Mouse (Mus musculus): Measurements from ENCODE around the gene Pomt1. TPM values are rescaled to one million over a fixed set of nuclear protein-coding genes. Genes with fewer than 3 reads are reported as not detected.

Gene Pomt1
- total and polyA plus RNA-seq, 2 experiments from 2014 or later = 6.7 to 19.8 TPM

- Histone ChIP-seq H3K27ac (ENCODE audit: low read depth) (no peak overlapping the region), H3K9ac (replicated peaks; ENCODE audit: low read depth, low read length) (no peak overlapping the region), H3K4me1 (ENCODE audit: control insufficient read depth, insufficient read depth) (peaks cover 9% of the 10 kb centered on the region; the same call in 1 of the 2 replicates), H3K27me3 (ENCODE audit: control insufficient read depth, insufficient read depth, low read length) (no peaks in the 10 kb centered on the region), H3K9me3 (replicated peaks; ENCODE audit: control insufficient read depth, low read length) (no peaks in the 10 kb centered on the region), H3K36me3 (replicated peaks; ENCODE audit: control insufficient read depth, insufficient read depth, low read length) (peaks cover 44% of the 10 kb centered on the region), H3K4me3 (ENCODE audit: low read depth, low read length) (no peak overlapping the region), H3K4me2 (ENCODE audit: low read depth, low read length) (no peak overlapping the region)
- ATAC-seq (ENCODE audit: insufficient read depth, low read depth) (no peak), DNase-seq (ENCODE audit: low spot score) (no peak)
- WGBS = 84% methylated on average over 3 of the region's 3 CpGs
- TF ChIP-seq CTCF (IDR thresholded peaks at IDR 0.05; ENCODE audit: low read depth) = no peak
- TF ChIP-seq EP300 (IDR thresholded peaks at IDR 0.05; ENCODE audit: low read depth) = no peak
These were observed 47.6 kb downstream of the Pomt1 start for GRCm38 (mm10) chr2:32283986-32284385.

GRCm38 (mm10) chr2:32287334-32287840 is 51.0 kb downstream of the Pomt1 start, which contains the start of gene Golga2:
Gene Golga2 (plus strand): TSS chr2:32287384.
- no peaks in the 10 kb centered on the region for H3K9me3 ChIP-seq (replicated peaks; ENCODE audit: control insufficient read depth, low read length)
- peaks cover 23% of the 10 kb centered on the region; the same call in 1 of the 2 replicates for H3K36me3 ChIP-seq (replicated peaks; ENCODE audit: control insufficient read depth, insufficient read depth, low read length)
- under 1% methylated on average over 20 of the region's 23 CpGs for WGBS
- H3K4me3 ChIP-seq (ENCODE audit: low read depth, low read length) = peak within 1 kb of the TSS; percentile 84
- peak within 1 kb of the TSS; percentile 89 for H3K27ac ChIP-seq (ENCODE audit: low read depth)
- no peak for TF ChIP-seq EP300 (IDR thresholded peaks at IDR 0.05; ENCODE audit: low read depth)
- TF ChIP-seq CTCF (IDR thresholded peaks at IDR 0.05; ENCODE audit: low read depth) = no peak
- H3K27me3 ChIP-seq (ENCODE audit: control insufficient read depth, insufficient read depth, low read length) = no peaks in the 10 kb centered on the region
- DNase-seq (ENCODE audit: low spot score) (peak; percentile 14), ATAC-seq (ENCODE audit: insufficient read depth, low read depth) (no peak)
- H3K4me1 ChIP-seq (ENCODE audit: control insufficient read depth, insufficient read depth) = peaks cover 14% of the 10 kb centered on the region
- peak within 1 kb of the TSS; percentile 86 for H3K4me2 ChIP-seq (ENCODE audit: low read depth, low read length)
- H3K9ac ChIP-seq (replicated peaks; ENCODE audit: low read depth, low read length) = peak within 1 kb of the TSS; percentile 93

- ATAC-seq (ENCODE audit: insufficient read depth, low read depth) (peak; percentile 98), DNase-seq (ENCODE audit: low spot score) (peak; percentile 100)
- Histone ChIP-seq H3K4me3 (ENCODE audit: low read depth, low read length) (peak within 1 kb of the TSS; percentile 84), H3K27me3 (ENCODE audit: control insufficient read depth, insufficient read depth, low read length) (no peaks in the 10 kb centered on the region), H3K9ac (replicated peaks; ENCODE audit: low read depth, low read length) (peak within 1 kb of the TSS; percentile 93), H3K36me3 (replicated peaks; ENCODE audit: control insufficient read depth, insufficient read depth, low read length) (peaks cover 25% of the 10 kb centered on the region; the same call in 1 of the 2 replicates), H3K9me3 (replicated peaks; ENCODE audit: control insufficient read depth, low read length) (no peaks in the 10 kb centered on the region), H3K27ac (ENCODE audit: low read depth) (peak within 1 kb of the TSS; percentile 89), H3K4me1 (ENCODE audit: control insufficient read depth, insufficient read depth) (peaks cover 14% of the 10 kb centered on the region; the same call in 1 of the 2 replicates), H3K4me2 (ENCODE audit: low read depth, low read length) (peak within 1 kb of the TSS; percentile 86)
- WGBS = under 1% methylated on average over 40 of the region's 41 CpGs
- TF ChIP-seq CTCF (IDR thresholded peaks at IDR 0.05; ENCODE audit: low read depth) (no peak), EP300 (IDR thresholded peaks at IDR 0.05; ENCODE audit: low read depth) (no peak)
These were observed 51.6 kb downstream of the Pomt1 start, which contains the start of gene Swi5 for GRCm38 (mm10) chr2:32287923-32288367. Gene Swi5 (minus strand): TSS chr2:32288075.

GRCm38 (mm10) chr2:32288371-32288931 is 52.1 kb downstream of the Pomt1 start:
- Histone ChIP-seq H3K4me2 (ENCODE audit: low read depth, low read length) (peak overlapping the region; percentile 69), H3K9me3 (replicated peaks; ENCODE audit: control insufficient read depth, low read length) (no peaks in the 10 kb centered on the region), H3K4me1 (ENCODE audit: control insufficient read depth, insufficient read depth) (peaks cover 14% of the 10 kb centered on the region; the same call in 1 of the 2 replicates), H3K27ac (ENCODE audit: low read depth) (peak overlapping the region; percentile 85), H3K36me3 (replicated peaks; ENCODE audit: control insufficient read depth, insufficient read depth, low read length) (peaks cover 29% of the 10 kb centered on the region), H3K9ac (replicated peaks; ENCODE audit: low read depth, low read length) (peak overlapping the region; percentile 83), H3K4me3 (ENCODE audit: low read depth, low read length) (peak overlapping the region; percentile 84), H3K27me3 (ENCODE audit: control insufficient read depth, insufficient read depth, low read length) (no peaks in the 10 kb centered on the region)
- under 1% methylated on average over 29 of the region's 29 CpGs for WGBS
- DNase-seq (ENCODE audit: low spot score) (peak; percentile 46), ATAC-seq (ENCODE audit: insufficient read depth, low read depth) (peak; percentile 44)
- TF ChIP-seq CTCF (IDR thresholded peaks at IDR 0.05; ENCODE audit: low read depth) (no peak), EP300 (IDR thresholded peaks at IDR 0.05; ENCODE audit: low read depth) (no peak)

GRCm38 (mm10) chr2:32289578-32289977 is 53.2 kb downstream of the Pomt1 start:
- Histone ChIP-seq H3K27ac (ENCODE audit: low read depth) (no peak overlapping the region), H3K4me3 (ENCODE audit: low read depth, low read length) (no peak overlapping the region), H3K4me2 (ENCODE audit: low read depth, low read length) (peak overlapping the region; percentile 69; the same call in 1 of the 2 replicates), H3K36me3 (replicated peaks; ENCODE audit: control insufficient read depth, insufficient read depth, low read length) (peaks cover 26% of the 10 kb centered on the region), H3K9me3 (replicated peaks; ENCODE audit: control insufficient read depth, low read length) (no peaks in the 10 kb centered on the region), H3K4me1 (ENCODE audit: control insufficient read depth, insufficient read depth) (peaks cover 24% of the 10 kb centered on the region), H3K27me3 (ENCODE audit: control insufficient read depth, insufficient read depth, low read length) (no peaks in the 10 kb centered on the region), H3K9ac (replicated peaks; ENCODE audit: low read depth, low read length) (no peak overlapping the region)
- ATAC-seq (ENCODE audit: insufficient read depth, low read depth) (no peak), DNase-seq (ENCODE audit: low spot score) (peak; percentile 24)
- TF ChIP-seq EP300 (IDR thresholded peaks at IDR 0.05; ENCODE audit: low read depth) (no peak), CTCF (IDR thresholded peaks at IDR 0.05; ENCODE audit: low read depth) (peak; percentile 55)
